Mouse (Mus musculus): Measurements from ENCODE around the gene Amh.
A peak's percentile ranks its signal among the peaks of the same experiment; 100 is the strongest.

The Amh gene

GRCm38 (mm10) chr10:80785963-80786362 lies 19.1 kb upstream of the Amh start:
- no peak for DNase-seq (ENCODE audit: low spot score in 2 of 2)

GRCm38 (mm10) chr10:80787517-80787916 lies 17.5 kb upstream of the Amh start:
- no peak for DNase-seq (ENCODE audit: low spot score in 2 of 2)

GRCm38 (mm10) chr10:80790761-80791404 lies 14.2 kb upstream of the Amh start:
- no peak for DNase-seq (ENCODE audit: low spot score in 2 of 2)

- no peak for DNase-seq (ENCODE audit: low spot score in 2 of 2)
Measured at GRCm38 (mm10) chr10:80791476-80792174, 13.4 kb upstream of the Amh start.

- peak in 1 of 2 experiments; percentile 41 for DNase-seq (ENCODE audit: low spot score in 2 of 2)
Measured at GRCm38 (mm10) chr10:80792175-80793032, 12.6 kb upstream of the Amh start.

GRCm38 (mm10) chr10:80793033-80793784 lies 11.8 kb upstream of the Amh start:
- DNase-seq (ENCODE audit: low spot score in 2 of 2): no peak

GRCm38 (mm10) chr10:80793803-80794202 lies 11.2 kb upstream of the Amh start:
- DNase-seq (ENCODE audit: low spot score in 2 of 2): no peak

GRCm38 (mm10) chr10:80794750-80795149 lies 10.3 kb upstream of the Amh start:
- DNase-seq (ENCODE audit: low spot score in 2 of 2): no peak

- DNase-seq (ENCODE audit: low spot score in 2 of 2): no peak
Measured at GRCm38 (mm10) chr10:80796307-80796848, 8.7 kb upstream of the Amh start.

- DNase-seq (ENCODE audit: low spot score in 2 of 2): peak in 1 of 2 experiments; percentile 63
Measured at GRCm38 (mm10) chr10:80797186-80798149, 7.6 kb upstream of the Amh start.

- DNase-seq (ENCODE audit: low spot score in 2 of 2): peak; percentile 97 to 98
Measured at GRCm38 (mm10) chr10:80798150-80799006, 6.7 kb upstream of the Amh start, which contains the start of the genes Sf3a2 and Plekhj1. Sf3a2 (plus strand) TSS chr10:80798198. Plekhj1 (minus strand) TSS chr10:80798626.

GRCm38 (mm10) chr10:80799070-80799566 lies 5.9 kb upstream of the Amh start:
- DNase-seq (ENCODE audit: low spot score in 2 of 2): no peak

GRCm38 (mm10) chr10:80802204-80802912 lies 2.7 kb upstream of the Amh start:
- no peak for DNase-seq (ENCODE audit: low spot score in 2 of 2)

- no peak for DNase-seq (ENCODE audit: low spot score in 2 of 2)
Measured at GRCm38 (mm10) chr10:80802996-80803395, 2.0 kb upstream of the Amh start.

- DNase-seq (ENCODE audit: low spot score in 2 of 2): no peak
Measured at GRCm38 (mm10) chr10:80804340-80804739, 703 bp upstream of the Amh start.

- no peak for DNase-seq (ENCODE audit: low spot score in 2 of 2)
Measured at GRCm38 (mm10) chr10:80805322-80805721, 279 bp downstream of the Amh start.

- peak; percentile 88 to 93 for DNase-seq (ENCODE audit: low spot score in 2 of 2)
Measured at GRCm38 (mm10) chr10:80805925-80806324, 882 bp downstream of the Amh start.

- no peak for DNase-seq (ENCODE audit: low spot score in 2 of 2)
Measured at GRCm38 (mm10) chr10:80806341-80807056, 1.5 kb downstream of the Amh start.

Measured in spleen, postnatal 10 days (tissue).